Mouse (Mus musculus) small intestine, adult 2 months (tissue): ENCODE data around the gene Lhfp.

ENCODE experiments used
- CTCF ChIP-seq: fragments of 200-500 bp; IDR thresholded peaks from 2 replicates; pipeline ENCODE4 v1.5.1; 2012; ENCODE audit warnings: low read depth, mild to moderate bottlenecking, control low read depth, inconsistent platforms, low read length, moderate library complexity, mixed read lengths; ENCODE audit not compliant: insufficient replicate concordance, insufficient read length; ENCODE audit errors: extremely low read depth
- POLR2A ChIP-seq: fragments of 200-500 bp; IDR thresholded peaks from 2 replicates; pipeline ENCODE4 v1.6.1; 2012; ENCODE audit warnings: low read depth, mild to moderate bottlenecking, control low read depth, inconsistent platforms, low read length, moderate library complexity

GRCm38 (mm10) chr3:53247102-53247501, 205.8 kb downstream of the Lhfp start:
- TF ChIP-seq CTCF (0 out of 2 replicates have a peak, but pooled peaks have one; percentile 22), POLR2A (no peak)
